Mouse (Mus musculus) embryonic facial prominence, embryonic 15.5 days (tissue): ENCODE measurements around the gene Asic3. TPM values are rescaled to one million over a fixed set of nuclear protein-coding genes. Genes with fewer than 3 reads are reported as not detected.

Experiments used
- ATAC-seq: fragments of 200-750 bp; cut with Nextera tagmentation; 2 replicates; pipeline ENCODE4 v1.8.0; 2017; ENCODE audit warnings: low read depth, moderate TSS enrichment; ENCODE audit not compliant: insufficient number of reproducible peaks, low FRiP score, low TSS enrichment
- H3K27ac ChIP-seq: fragments of 300-500 bp; sonication (generic); replicated peaks from 2 replicates; pipeline ENCODE4 v1.5.1; 2015; ENCODE audit warnings: mild to moderate bottlenecking, inconsistent platforms
- H3K27me3 ChIP-seq: fragments of 300-500 bp; sonication (generic); 2 replicates; pipeline ENCODE4 v1.6.1; 2015; ENCODE audit warnings: inconsistent platforms
- H3K36me3 ChIP-seq: fragments of 300-500 bp; sonication (generic); 2 replicates; pipeline ENCODE4 v1.6.1; 2015; ENCODE audit warnings: mild to moderate bottlenecking, inconsistent platforms
- H3K4me1 ChIP-seq: fragments of 300-500 bp; sonication (generic); 2 replicates; pipeline ENCODE4 v1.6.1; 2015; ENCODE audit warnings: inconsistent platforms
- H3K4me2 ChIP-seq: fragments of 300-500 bp; sonication (generic); replicated peaks from 2 replicates; pipeline ENCODE4 v1.6.1; 2015; ENCODE audit warnings: mild to moderate bottlenecking, inconsistent platforms
- H3K4me3 ChIP-seq: fragments of 300-500 bp; sonication (generic); replicated peaks from 2 replicates; pipeline ENCODE4 v1.5.1; 2015; ENCODE audit warnings: mild to moderate bottlenecking, inconsistent platforms
- H3K9ac ChIP-seq: fragments of 300-500 bp; sonication (generic); 2 replicates; pipeline ENCODE4 v1.6.1; 2015; ENCODE audit warnings: inconsistent platforms
- H3K9me3 ChIP-seq: fragments of 300-500 bp; sonication (generic); replicated peaks from 2 replicates; pipeline ENCODE4 v1.6.1; 2016; ENCODE audit warnings: inconsistent platforms
- WGBS: fragments of 180-500 bp; shearing (Covaris S2); methylation state at CpG from one replicate; pipeline ENCODE4 v1.1.7; 2015; 5-methylcytosine and 5-hydroxymethylcytosine counted together
- polyA plus RNA-seq: library from polyadenylated mRNA; unstranded; fragments of >200 nt; fragmentation: Nextera tagmentation; extraction: Ambion mirVana; gene quantifications from 2 replicates; pipeline ENCODE4 v1.2.1, GENCODE M21; 2015

Asic3 gene
- polyA plus RNA-seq, 1 experiment from 2014 or later: 1.6 TPM

GRCm38 (mm10) chr5:24441187-24441586, 28.0 kb downstream of the Asic3 start:
- H3K4me2 ChIP-seq: no peak overlapping the region
- H3K4me1 ChIP-seq: peaks cover 18% of the 10 kb centered on the region
- H3K27me3 ChIP-seq: no peaks in the 10 kb centered on the region
- H3K4me3 ChIP-seq: no peak overlapping the region
- ATAC-seq: no peak
- no peak overlapping the region for H3K27ac ChIP-seq
- H3K9me3 ChIP-seq: no peaks in the 10 kb centered on the region
- H3K9ac ChIP-seq: no peak overlapping the region
- H3K36me3 ChIP-seq: peaks cover 75% of the 10 kb centered on the region
- 93% methylated on average over 8 of the region's 8 CpGs for WGBS

DNA sequence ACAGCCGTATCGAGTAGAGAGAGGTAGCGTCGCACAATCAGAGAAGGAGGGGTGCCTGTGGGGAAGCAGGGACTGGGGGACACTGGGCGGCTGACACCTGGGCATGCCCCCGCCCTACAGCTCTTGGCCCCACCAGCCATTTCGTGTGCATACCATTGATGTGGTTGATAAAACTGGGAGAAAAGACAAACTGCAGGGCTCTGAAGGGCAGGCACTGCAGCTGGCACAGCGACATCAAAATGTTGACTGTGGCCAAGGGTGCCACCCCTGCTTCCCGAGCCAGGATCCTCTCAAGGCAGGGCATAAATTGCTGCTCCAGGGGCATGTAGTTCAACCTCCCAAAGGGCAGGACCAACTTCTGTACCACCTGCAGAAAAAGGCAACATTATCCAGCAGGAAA, 28.8 kb downstream of the Asic3 start:
- H3K27ac ChIP-seq: no peak overlapping the region; the same call in 1 of the 2 replicates
- peaks cover 67% of the 10 kb centered on the region for H3K36me3 ChIP-seq
- H3K4me1 ChIP-seq: peaks cover 23% of the 10 kb centered on the region
- no peaks in the 10 kb centered on the region for H3K27me3 ChIP-seq
- no peak overlapping the region for H3K4me2 ChIP-seq
- no peak overlapping the region for H3K9ac ChIP-seq
- no peak overlapping the region for H3K4me3 ChIP-seq
- WGBS: 79% methylated on average over 9 of the region's 9 CpGs
- no peaks in the 10 kb centered on the region for H3K9me3 ChIP-seq
- ATAC-seq: no peak

- H3K4me3 ChIP-seq: no peak overlapping the region
- H3K9ac ChIP-seq: no peak overlapping the region
- no peaks in the 10 kb centered on the region for H3K27me3 ChIP-seq
- H3K27ac ChIP-seq: no peak overlapping the region
- WGBS: 84% methylated on average over 7 of the region's 7 CpGs
- no peak for ATAC-seq
- no peak overlapping the region for H3K4me2 ChIP-seq
- no peaks in the 10 kb centered on the region for H3K9me3 ChIP-seq
- H3K36me3 ChIP-seq: peaks cover 57% of the 10 kb centered on the region
- H3K4me1 ChIP-seq: peaks cover 35% of the 10 kb centered on the region
Observed at GRCm38 (mm10) chr5:24443204-24443603, 30.0 kb downstream of the Asic3 start.

DNA sequence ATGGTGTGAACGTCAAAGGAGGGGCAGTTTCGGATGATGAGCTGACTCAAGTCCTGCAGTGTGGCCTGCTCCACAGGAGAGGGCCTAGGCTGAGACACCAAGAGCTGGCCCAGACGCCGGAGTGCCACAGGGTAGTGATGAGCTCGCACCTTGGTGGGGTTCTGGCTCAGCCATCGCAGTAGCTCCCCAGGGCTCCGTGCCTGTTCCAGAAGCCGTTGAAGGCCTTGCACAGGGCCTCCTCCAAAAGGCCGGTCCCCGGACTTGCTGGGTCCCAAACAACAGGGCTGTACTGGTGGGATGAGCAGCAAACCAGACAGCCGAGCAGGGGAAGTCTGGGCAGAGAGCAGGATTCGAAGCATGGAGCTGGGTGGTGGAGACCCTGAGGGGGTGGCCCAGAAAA, 30.7 kb downstream of the Asic3 start:
- Histone ChIP-seq H3K4me1 (peaks cover 36% of the 10 kb centered on the region), H3K36me3 (peaks cover 51% of the 10 kb centered on the region), H3K9me3 (no peaks in the 10 kb centered on the region), H3K4me3 (peak overlapping the region; percentile 97), H3K27ac (0 out of 2 replicates have a peak overlapping the region, but pooled peaks have one; percentile 93), H3K9ac (peak overlapping the region; percentile 93), H3K4me2 (peak overlapping the region; percentile 72), H3K27me3 (no peaks in the 10 kb centered on the region)
- 80% methylated on average over 12 of the region's 12 CpGs for WGBS
- no peak for ATAC-seq

DNA sequence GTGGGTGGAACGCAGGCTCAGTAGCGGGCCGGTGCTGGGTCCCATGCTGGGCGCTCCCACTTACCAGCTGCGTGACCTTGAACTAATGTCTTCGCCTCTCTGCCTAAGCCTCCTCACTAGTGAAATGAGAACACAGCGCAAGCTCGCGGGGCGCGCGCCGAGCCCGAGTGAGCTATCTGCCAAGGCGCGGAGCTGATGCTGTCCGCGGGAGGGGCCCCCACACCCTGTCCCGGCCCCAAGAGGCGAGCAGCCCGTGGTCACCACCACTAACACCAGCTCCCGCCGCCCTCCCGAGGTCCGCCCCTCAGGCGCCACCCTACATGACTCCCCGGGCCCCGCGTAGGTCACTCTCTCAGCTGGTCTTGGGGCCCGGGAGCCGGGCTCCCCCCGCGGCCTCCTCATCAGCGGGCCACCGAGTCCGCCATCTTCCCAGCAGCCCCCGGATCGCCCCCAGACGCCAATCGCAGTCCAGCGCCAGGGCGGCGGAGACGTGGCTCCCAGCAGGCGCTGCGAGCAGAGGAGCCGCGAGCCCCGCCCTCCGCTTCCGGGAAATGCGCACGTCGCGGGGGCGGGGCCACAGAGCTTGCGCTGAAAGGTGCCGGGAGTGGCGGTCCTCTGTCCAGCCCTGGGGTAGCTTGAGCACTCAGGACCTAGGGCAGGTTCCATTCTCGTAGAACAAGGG, 31.7 kb downstream of the Asic3 start, which contains the start of gene Fastk:
Gene Fastk, minus strand, starts transcription at position 542 of the 682 bp plus-strand sequence.
- peak within 1 kb of the TSS; percentile 93 for H3K9ac ChIP-seq
- H3K4me2 ChIP-seq: peak within 1 kb of the TSS; percentile 72
- WGBS: under 1% methylated on average over 60 of the region's 60 CpGs
- H3K4me3 ChIP-seq: peak within 1 kb of the TSS; percentile 97
- peak; percentile 88 for ATAC-seq
- no peaks in the 10 kb centered on the region for H3K9me3 ChIP-seq
- no peaks in the 10 kb centered on the region for H3K27me3 ChIP-seq
- H3K36me3 ChIP-seq: peaks cover 41% of the 10 kb centered on the region
- H3K4me1 ChIP-seq: peaks cover 36% of the 10 kb centered on the region
- peak within 1 kb of the TSS; percentile 93 for H3K27ac ChIP-seq

DNA sequence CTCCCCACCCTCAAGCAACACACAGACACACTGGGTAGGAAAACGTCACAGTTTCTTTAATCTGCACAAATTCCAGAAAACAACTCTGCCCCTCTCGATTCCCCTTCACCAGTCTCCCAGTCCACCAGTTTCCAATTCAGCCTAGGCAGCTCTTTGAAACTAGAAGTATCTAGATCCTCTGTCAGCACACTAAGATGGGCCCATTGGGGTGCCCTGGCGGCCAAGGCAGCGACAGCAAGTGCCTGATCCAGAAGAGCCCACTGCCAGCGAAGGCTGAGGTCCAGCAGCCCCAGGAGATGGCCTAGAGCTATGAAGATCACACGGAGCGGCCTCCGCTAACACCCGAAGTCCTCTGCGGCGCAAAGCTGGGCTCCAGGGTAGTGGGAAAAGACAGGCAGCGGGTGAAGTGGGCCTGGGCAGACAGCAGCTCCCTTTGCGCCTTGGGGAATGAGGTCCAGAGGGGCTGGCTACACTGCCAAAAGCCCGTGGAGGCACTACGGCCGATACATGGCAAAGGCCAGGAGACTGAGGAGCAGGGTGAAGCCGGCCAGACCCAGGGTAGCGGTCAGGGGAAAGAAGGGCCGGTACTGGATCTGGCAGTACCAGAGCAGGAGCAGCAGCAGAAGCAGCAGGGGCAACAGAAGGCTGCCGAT, 32.4 kb downstream of the Asic3 start:
- Histone ChIP-seq H3K36me3 (peaks cover 35% of the 10 kb centered on the region), H3K9ac (peak overlapping the region; percentile 93; the same call in 1 of the 2 replicates), H3K4me3 (peak overlapping the region; percentile 97), H3K4me2 (peak overlapping the region; percentile 72), H3K9me3 (no peaks in the 10 kb centered on the region), H3K27me3 (no peaks in the 10 kb centered on the region), H3K27ac (peak overlapping the region; percentile 93), H3K4me1 (peaks cover 36% of the 10 kb centered on the region)
- no peak for ATAC-seq
- WGBS: 52% methylated on average over 20 of the region's 20 CpGs

GRCm38 (mm10) chr5:24446630-24447029, 33.4 kb downstream of the Asic3 start:
- Histone ChIP-seq H3K36me3 (peaks cover 24% of the 10 kb centered on the region), H3K27ac (no peak overlapping the region), H3K27me3 (no peaks in the 10 kb centered on the region), H3K4me1 (peaks cover 44% of the 10 kb centered on the region), H3K9ac (no peak overlapping the region), H3K4me3 (peak overlapping the region; percentile 73), H3K4me2 (peak overlapping the region; percentile 83; the same call in 1 of the 2 replicates), H3K9me3 (no peaks in the 10 kb centered on the region)
- WGBS: 89% methylated on average over 7 of the region's 7 CpGs
- ATAC-seq: no peak

DNA sequence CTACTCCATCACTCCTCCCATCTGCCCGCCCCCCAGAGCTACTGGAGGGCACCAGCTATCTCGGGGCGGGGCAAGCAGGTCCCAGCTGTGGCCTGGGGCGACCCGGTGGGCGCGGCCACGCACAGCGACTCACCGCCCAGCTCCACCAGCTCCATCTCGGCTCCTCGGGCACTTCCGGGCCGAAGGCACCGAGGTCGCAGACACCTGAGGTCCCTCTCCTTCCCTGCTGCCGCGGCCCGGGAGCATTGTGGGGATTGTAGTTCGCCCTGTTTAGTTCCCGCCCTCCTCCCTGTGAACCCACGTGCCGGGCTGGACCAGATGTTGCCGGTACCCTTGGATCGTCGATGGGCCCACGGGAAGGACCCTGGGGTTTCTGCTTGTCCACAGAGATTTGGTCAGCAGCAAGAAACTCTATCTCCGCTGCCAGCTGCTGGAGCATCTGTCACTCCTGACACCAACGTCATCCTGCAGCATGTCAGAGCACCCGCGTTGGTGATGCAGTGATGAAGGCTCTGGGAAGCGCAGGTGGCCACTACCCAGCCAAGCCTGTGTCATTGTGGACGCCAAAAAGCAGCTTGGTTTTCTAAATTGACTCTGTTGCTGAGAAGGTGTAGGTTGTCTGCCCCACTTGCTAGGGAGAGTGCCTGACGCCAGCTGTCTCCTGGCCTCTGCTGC, 34.6 kb downstream of the Asic3 start, which contains the start of gene Tmub1:
Gene Tmub1, minus strand, starts transcription at position 231 of the 675 bp plus-strand sequence.
- peaks cover 13% of the 10 kb centered on the region; the same call in 1 of the 2 replicates for H3K36me3 ChIP-seq
- H3K27me3 ChIP-seq: no peaks in the 10 kb centered on the region
- H3K9ac ChIP-seq: peak within 1 kb of the TSS; percentile 33
- no peaks in the 10 kb centered on the region for H3K9me3 ChIP-seq
- peaks cover 46% of the 10 kb centered on the region for H3K4me1 ChIP-seq
- peak; percentile 55 for ATAC-seq
- peak within 1 kb of the TSS; percentile 83 for H3K4me2 ChIP-seq
- peak within 1 kb of the TSS; percentile 73 for H3K4me3 ChIP-seq
- 0 out of 2 replicates have a peak within 1 kb of the TSS, but pooled peaks have one; percentile 39 for H3K27ac ChIP-seq
- WGBS: 2% methylated on average over 34 of the region's 34 CpGs

DNA sequence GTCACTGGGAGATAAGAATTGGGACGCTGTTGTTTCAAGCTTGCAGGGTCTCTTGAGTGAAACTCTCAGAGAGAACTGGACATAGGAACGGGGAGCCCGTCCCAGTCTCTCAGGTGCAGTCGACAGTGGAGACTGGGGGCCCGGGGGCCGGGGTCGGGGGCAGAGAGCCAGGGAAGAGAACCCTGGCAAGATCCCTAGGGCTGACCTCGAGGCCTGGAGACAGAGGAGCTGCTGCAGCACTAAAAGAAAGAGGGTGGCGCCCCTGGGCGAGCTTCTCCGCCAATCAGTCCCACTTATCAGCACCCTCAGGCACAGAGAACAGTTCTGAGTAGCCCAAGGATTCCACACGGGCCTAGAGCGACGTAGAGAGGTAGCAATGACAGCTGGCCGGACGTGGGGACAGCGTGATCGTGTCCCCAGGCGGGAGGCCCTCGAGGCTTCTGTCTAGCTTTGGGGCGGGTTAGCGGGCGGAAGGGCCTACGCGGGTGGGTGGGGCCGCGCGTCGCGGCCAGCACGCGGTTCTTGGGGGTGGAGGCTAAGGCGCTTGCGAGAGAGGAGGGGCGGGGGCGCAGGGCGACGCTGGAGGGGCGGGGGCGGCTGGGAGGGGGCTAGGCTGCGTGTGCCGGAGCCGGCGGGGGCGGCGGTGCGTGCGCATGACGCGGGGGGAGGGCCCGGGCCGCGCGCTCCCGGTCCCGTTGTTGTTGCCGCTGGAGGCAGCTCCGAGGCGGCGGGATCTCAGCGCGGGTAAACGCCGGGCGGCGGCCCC, 38.3 kb downstream of the Asic3 start:
- peak overlapping the region; percentile 95 for H3K9ac ChIP-seq
- H3K4me1 ChIP-seq: peaks cover 64% of the 10 kb centered on the region
- H3K27ac ChIP-seq: peak overlapping the region; percentile 88
- H3K4me3 ChIP-seq: peak overlapping the region; percentile 84
- H3K36me3 ChIP-seq: no peaks in the 10 kb centered on the region
- ATAC-seq: peak; percentile 87
- H3K4me2 ChIP-seq: peak overlapping the region; percentile 90
- 4% methylated on average over 34 of the region's 66 CpGs for WGBS
- no peaks in the 10 kb centered on the region for H3K27me3 ChIP-seq
- H3K9me3 ChIP-seq: no peaks in the 10 kb centered on the region

DNA sequence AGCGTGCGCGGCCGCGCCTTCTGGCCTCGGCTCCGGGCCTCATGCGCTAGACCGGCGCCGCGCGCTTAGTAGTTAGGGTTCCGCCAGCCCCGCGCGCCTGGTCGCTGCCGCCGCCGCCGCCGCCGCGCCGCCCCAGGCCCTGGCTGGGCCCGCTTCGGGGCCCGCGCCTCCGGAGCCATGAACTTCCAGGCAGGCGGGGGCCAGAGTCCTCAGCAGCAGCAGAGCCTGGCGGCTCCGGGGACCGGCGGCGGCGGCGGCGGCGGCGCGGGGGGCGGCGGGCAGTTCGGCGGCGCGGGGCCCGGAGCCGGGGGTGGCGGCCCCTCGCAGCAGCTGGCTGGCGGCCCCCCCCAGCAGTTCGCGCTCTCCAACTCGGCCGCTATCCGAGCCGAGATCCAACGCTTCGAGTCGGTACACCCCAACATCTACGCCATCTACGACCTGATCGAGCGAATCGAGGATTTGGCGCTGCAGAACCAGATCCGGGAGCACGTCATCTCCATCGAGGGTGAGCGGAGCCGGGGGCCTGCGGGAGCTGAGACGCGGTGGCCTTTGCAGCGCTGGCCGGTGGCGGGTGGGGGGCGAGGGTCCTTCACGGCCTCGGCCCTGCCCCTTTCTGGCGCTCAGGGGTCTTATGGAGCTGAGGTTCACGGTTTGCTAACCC, 39.0 kb downstream of the Asic3 start, which contains the start of gene Agap3:
Gene Agap3, plus strand, starts transcription at position 148 of the 661 bp plus-strand sequence.
- no peaks in the 10 kb centered on the region for H3K36me3 ChIP-seq
- peaks cover 57% of the 10 kb centered on the region for H3K4me1 ChIP-seq
- peak; percentile 6 for ATAC-seq
- no peaks in the 10 kb centered on the region for H3K9me3 ChIP-seq
- peak within 1 kb of the TSS; percentile 88 for H3K27ac ChIP-seq
- peak within 1 kb of the TSS; percentile 84 for H3K4me3 ChIP-seq
- WGBS: under 1% methylated on average over 57 of the region's 85 CpGs
- peak within 1 kb of the TSS; percentile 90 for H3K4me2 ChIP-seq
- no peaks in the 10 kb centered on the region for H3K27me3 ChIP-seq
- H3K9ac ChIP-seq: peak within 1 kb of the TSS; percentile 95
